Mouse (Mus musculus) myocyte (in vitro differentiated cells): ENCODE data around the gene Cox7c.

ENCODE experiments used
- CEBPB ChIP-seq: IDR thresholded peaks from 2 replicates; pipeline ENCODE4 v1.6.1; 2011; ENCODE audit warnings: mild to moderate bottlenecking, moderate library complexity; ENCODE audit not compliant: poor library complexity, insufficient read depth, severe bottlenecking
- E2F4 ChIP-seq: IDR thresholded peaks from one replicate; pipeline ENCODE4 v1.6.1; 2011; ENCODE audit warnings: mild to moderate bottlenecking, control low read depth, moderate library complexity; ENCODE audit not compliant: insufficient read depth
- MAX ChIP-seq: IDR thresholded peaks from one replicate; pipeline ENCODE4 v1.6.1; 2011; ENCODE audit warnings: low read depth, mild to moderate bottlenecking, control low read depth
- MYOD1 ChIP-seq, 3 experiments: IDR thresholded peaks; one replicate each; pipeline ENCODE4 v1.6.1; 2011; ENCODE audit warnings: control low read depth in 2 of 3, low read depth in 2 of 3, mild to moderate bottlenecking in 2 of 3, moderate library complexity in 1 of 3; ENCODE audit not compliant: insufficient read length in 2 of 3, control insufficient read depth in 1 of 3
- REST ChIP-seq: IDR thresholded peaks from one replicate; pipeline ENCODE4 v1.6.1; 2011; ENCODE audit warnings: mild to moderate bottlenecking, control low read depth, moderate library complexity; ENCODE audit not compliant: insufficient read depth, insufficient read length
- TCF12 ChIP-seq: IDR thresholded peaks from one replicate; pipeline ENCODE4 v1.6.1; 2011; ENCODE audit warnings: mild to moderate bottlenecking, control low read depth; ENCODE audit not compliant: poor library complexity, insufficient read depth, severe bottlenecking

- no peak for TF ChIP-seq MYOD1 (IDR thresholded peaks at IDR 0.05; ENCODE audit: control insufficient read depth in 1 of 3, insufficient read length in 2 of 3, low read depth in 2 of 3)
- TF ChIP-seq E2F4, result peak; percentile 27
- no peak for TF ChIP-seq TCF12
- no peak for TF ChIP-seq CEBPB
- no peak for TF ChIP-seq MAX
- no peak for TF ChIP-seq REST
Observed at GRCm38 (mm10) chr13:86046254-86046951, at the start of gene Cox7c.
